Mouse (Mus musculus): Measurements from ENCODE around the gene Tmem206.

Tmem206 gene

GRCm38 (mm10) chr1:191311296-191311898 is 14.3 kb upstream of the Tmem206 start:
- DNase-seq: no peak

- DNase-seq: peak; percentile 86
Measured at GRCm38 (mm10) chr1:191312513-191312941, 13.2 kb upstream of the Tmem206 start.

- DNase-seq: no peak
Measured at GRCm38 (mm10) chr1:191313158-191313557, 12.6 kb upstream of the Tmem206 start.

- no peak for DNase-seq
Measured at GRCm38 (mm10) chr1:191313926-191314325, 11.8 kb upstream of the Tmem206 start.

GRCm38 (mm10) chr1:191316818-191317217 is 8.9 kb upstream of the Tmem206 start:
- DNase-seq: no peak

- DNase-seq: peak; percentile 83
Measured at GRCm38 (mm10) chr1:191317591-191318196, 8.0 kb upstream of the Tmem206 start, which contains the start of gene Nenf. TSS of gene Nenf (minus strand) at chr1:191318194.

- no peak for DNase-seq
Measured at GRCm38 (mm10) chr1:191318686-191319085, 7.0 kb upstream of the Tmem206 start.

- no peak for DNase-seq
Measured at GRCm38 (mm10) chr1:191323381-191323780, 2.3 kb upstream of the Tmem206 start.

- DNase-seq: no peak
Measured at GRCm38 (mm10) chr1:191324733-191325590, 750 bp upstream of the Tmem206 start.

GRCm38 (mm10) chr1:191326233-191326882 is 646 bp downstream of the Tmem206 start:
- peak; percentile 51 for DNase-seq

GRCm38 (mm10) chr1:191327258-191327657 is 1.5 kb downstream of the Tmem206 start:
- no peak for DNase-seq

GRCm38 (mm10) chr1:191328019-191328441 is 2.3 kb downstream of the Tmem206 start:
- DNase-seq: no peak

GRCm38 (mm10) chr1:191330356-191330755 is 4.6 kb downstream of the Tmem206 start:
- no peak for DNase-seq

- no peak for DNase-seq
Measured at GRCm38 (mm10) chr1:191334500-191334899, 8.8 kb downstream of the Tmem206 start.

- DNase-seq: no peak
Measured at GRCm38 (mm10) chr1:191339876-191340275, 14.2 kb downstream of the Tmem206 start.

- DNase-seq: no peak
Measured at GRCm38 (mm10) chr1:191340530-191340929, 14.8 kb downstream of the Tmem206 start.

GRCm38 (mm10) chr1:191347602-191348001 is 21.9 kb downstream of the Tmem206 start:
- no peak for DNase-seq

GRCm38 (mm10) chr1:191348592-191348991 is 22.9 kb downstream of the Tmem206 start:
- DNase-seq: no peak

- no peak for DNase-seq
Measured at GRCm38 (mm10) chr1:191348996-191349395, 23.3 kb downstream of the Tmem206 start.

GRCm38 (mm10) chr1:191349486-191350037 is 23.9 kb downstream of the Tmem206 start:
- DNase-seq: no peak

- no peak for DNase-seq
Measured at GRCm38 (mm10) chr1:191350355-191350754, 24.6 kb downstream of the Tmem206 start.

- DNase-seq: peak; percentile 41
Measured at GRCm38 (mm10) chr1:191352786-191353488, 27.2 kb downstream of the Tmem206 start.

All from cerebellum, adult 8-10 months (tissue).